Mouse (Mus musculus) neutrophil, adult 5-6 weeks (primary cell): ENCODE results near the gene Osbpl6. TPM values are rescaled to one million over a fixed set of nuclear protein-coding genes. Genes with fewer than 3 reads are reported as not detected.

ENCODE experiments used
- ATAC-seq: fragments of 151-379, 151-347 bp; 2 replicates; pipeline ENCODE4 v1.8.0; 2017; ENCODE audit warnings: mild to moderate bottlenecking, moderate TSS enrichment; ENCODE audit not compliant: insufficient number of reproducible peaks, poor library complexity, low FRiP score, severe bottlenecking; ENCODE audit errors: extremely low read depth
- total RNA-seq: library from RNA; stranded (forward); fragments of 200-1000 nt; gene quantifications from 2 replicates; pipeline ENCODE4 v1.2.3, GENCODE M21; 2017

Osbpl6 gene
- total RNA-seq, 1 experiment from 2014 or later: not detected

GRCm38 (mm10) chr2:76490198-76490597 is 83.9 kb downstream of the Osbpl6 start:
- ATAC-seq: no peak

- no peak for ATAC-seq
Observed at GRCm38 (mm10) chr2:76491371-76491770, 85.1 kb downstream of the Osbpl6 start.

- no peak for ATAC-seq
Observed at GRCm38 (mm10) chr2:76492224-76492623, 85.9 kb downstream of the Osbpl6 start.

GRCm38 (mm10) chr2:76496006-76496748 is 89.9 kb downstream of the Osbpl6 start:
- ATAC-seq: no peak

GRCm38 (mm10) chr2:76496749-76497140 is 90.4 kb downstream of the Osbpl6 start:
- no peak for ATAC-seq

GRCm38 (mm10) chr2:76498891-76499290 is 92.6 kb downstream of the Osbpl6 start:
- ATAC-seq: no peak

GRCm38 (mm10) chr2:76504122-76504839 is 98.0 kb downstream of the Osbpl6 start:
- ATAC-seq: no peak

- no peak for ATAC-seq
Observed at GRCm38 (mm10) chr2:76504989-76505388, 98.7 kb downstream of the Osbpl6 start.

- no peak for ATAC-seq
Observed at GRCm38 (mm10) chr2:76511281-76511721, 105.0 kb downstream of the Osbpl6 start.

GRCm38 (mm10) chr2:76512133-76512532 is 105.8 kb downstream of the Osbpl6 start:
- no peak for ATAC-seq

GRCm38 (mm10) chr2:76512888-76513287 is 106.6 kb downstream of the Osbpl6 start:
- ATAC-seq: no peak

- no peak for ATAC-seq
Observed at GRCm38 (mm10) chr2:76513296-76513695, 107.0 kb downstream of the Osbpl6 start.

- no peak for ATAC-seq
Observed at GRCm38 (mm10) chr2:76517471-76517870, 111.2 kb downstream of the Osbpl6 start.

GRCm38 (mm10) chr2:76518407-76519063 is 112.2 kb downstream of the Osbpl6 start:
- no peak for ATAC-seq

GRCm38 (mm10) chr2:76521585-76521984 is 115.3 kb downstream of the Osbpl6 start:
- no peak for ATAC-seq

- no peak for ATAC-seq
Observed at GRCm38 (mm10) chr2:76524451-76524850, 118.1 kb downstream of the Osbpl6 start.

- ATAC-seq: no peak
Observed at GRCm38 (mm10) chr2:76525645-76526044, 119.3 kb downstream of the Osbpl6 start.

- ATAC-seq: no peak
Observed at GRCm38 (mm10) chr2:76532490-76533126, 126.3 kb downstream of the Osbpl6 start.

- ATAC-seq: no peak
Observed at GRCm38 (mm10) chr2:76534932-76535331, 128.6 kb downstream of the Osbpl6 start.
